Mouse (Mus musculus): ENCODE measurements around the gene Rpl29. TPM values are rescaled to one million over a fixed set of nuclear protein-coding genes. Genes with fewer than 3 reads are reported as not detected.

Gene Rpl29
- polyA plus RNA-seq, 1 experiment, result 40.6 TPM

- no peak for TF ChIP-seq GATA1 (IDR thresholded peaks at IDR 0.05; ENCODE audit: low read length)
These were observed 18.1 kb downstream of the Rpl29 start, which contains the start of the genes Abhd14b and Abhd14a for GRCm38 (mm10) chr9:106447348-106447747. TSS of gene Abhd14b (plus strand) at chr9:106447459. TSS of gene Abhd14a (minus strand) at chr9:106447678.

- no peak for TF ChIP-seq GATA1 (IDR thresholded peaks at IDR 0.05; ENCODE audit: low read length)
These were observed 18.7 kb downstream of the Rpl29 start for GRCm38 (mm10) chr9:106447951-106448350.

- TF ChIP-seq GATA1 (IDR thresholded peaks at IDR 0.05; ENCODE audit: low read length), result no peak
These were observed 19.3 kb downstream of the Rpl29 start for GRCm38 (mm10) chr9:106448498-106449031.

- TF ChIP-seq GATA1 (IDR thresholded peaks at IDR 0.05; ENCODE audit: low read length), result no peak
These were observed 20.7 kb downstream of the Rpl29 start for GRCm38 (mm10) chr9:106449947-106450346.

- TF ChIP-seq GATA1 (IDR thresholded peaks at IDR 0.05; ENCODE audit: low read length), result no peak
These were observed 21.4 kb downstream of the Rpl29 start for GRCm38 (mm10) chr9:106450661-106451060.

GRCm38 (mm10) chr9:106451298-106451697 is 22.0 kb downstream of the Rpl29 start:
- no peak for TF ChIP-seq GATA1 (IDR thresholded peaks at IDR 0.05; ENCODE audit: low read length)

GRCm38 (mm10) chr9:106451899-106452298 is 22.6 kb downstream of the Rpl29 start:
- no peak for TF ChIP-seq GATA1 (IDR thresholded peaks at IDR 0.05; ENCODE audit: low read length)

- no peak for TF ChIP-seq GATA1 (IDR thresholded peaks at IDR 0.05; ENCODE audit: low read length)
These were observed 23.1 kb downstream of the Rpl29 start for GRCm38 (mm10) chr9:106452351-106452750.

GRCm38 (mm10) chr9:106452821-106453220 is 23.6 kb downstream of the Rpl29 start:
- no peak for TF ChIP-seq GATA1 (IDR thresholded peaks at IDR 0.05; ENCODE audit: low read length)

- no peak for TF ChIP-seq GATA1 (IDR thresholded peaks at IDR 0.05; ENCODE audit: low read length)
These were observed 24.2 kb downstream of the Rpl29 start, which contains the start of gene Pcbp4 for GRCm38 (mm10) chr9:106453271-106454070. TSS of gene Pcbp4 (plus strand) at chr9:106453291.

GRCm38 (mm10) chr9:106454071-106454761 is 25.0 kb downstream of the Rpl29 start:
- TF ChIP-seq GATA1 (IDR thresholded peaks at IDR 0.05; ENCODE audit: low read length), result no peak

GRCm38 (mm10) chr9:106454888-106455681 is 25.8 kb downstream of the Rpl29 start:
- TF ChIP-seq GATA1 (IDR thresholded peaks at IDR 0.05; ENCODE audit: low read length), result no peak

GRCm38 (mm10) chr9:106456325-106457162 is 27.3 kb downstream of the Rpl29 start:
- no peak for TF ChIP-seq GATA1 (IDR thresholded peaks at IDR 0.05; ENCODE audit: low read length)

GRCm38 (mm10) chr9:106457163-106457559 is 27.9 kb downstream of the Rpl29 start:
- TF ChIP-seq GATA1 (IDR thresholded peaks at IDR 0.05; ENCODE audit: low read length), result no peak

- TF ChIP-seq GATA1 (IDR thresholded peaks at IDR 0.05; ENCODE audit: low read length), result no peak
These were observed 28.7 kb downstream of the Rpl29 start for GRCm38 (mm10) chr9:106457920-106458319.
